Mouse (Mus musculus) heart, embryonic 15.5 days (tissue): Measurements from ENCODE around the gene Gm49395. TPM values are rescaled to one million over a fixed set of nuclear protein-coding genes. Genes with fewer than 3 reads are reported as not detected.

Source experiments
- ATAC-seq: fragments of 200-750 bp; cut with Nextera tagmentation; replicated peaks from 2 replicates; pipeline ENCODE4 v1.8.0; 2017; ENCODE audit warnings: low read depth, moderate TSS enrichment; ENCODE audit not compliant: insufficient number of reproducible peaks, insufficient read depth, low FRiP score
- H3K27ac ChIP-seq: fragments of 300-500 bp; sonication (generic); 2 replicates; pipeline ENCODE4 v1.5.1; 2015; ENCODE audit warnings: mild to moderate bottlenecking, inconsistent platforms
- H3K27me3 ChIP-seq: fragments of 300-500 bp; sonication (generic); 2 replicates; pipeline ENCODE4 v1.6.1; 2015; ENCODE audit warnings: inconsistent platforms
- H3K36me3 ChIP-seq: fragments of 300-500 bp; sonication (generic); 2 replicates; pipeline ENCODE4 v1.6.1; 2015; ENCODE audit warnings: mild to moderate bottlenecking, inconsistent platforms
- H3K4me1 ChIP-seq: fragments of 300-500 bp; sonication (generic); replicated peaks from 2 replicates; pipeline ENCODE4 v1.6.1; 2015; ENCODE audit warnings: inconsistent platforms
- H3K4me2 ChIP-seq: fragments of 300-500 bp; sonication (generic); 2 replicates; pipeline ENCODE4 v1.6.1; 2015; ENCODE audit warnings: inconsistent platforms, mild to moderate bottlenecking, moderate library complexity
- H3K4me3 ChIP-seq: fragments of 300-500 bp; sonication (generic); 2 replicates; pipeline ENCODE4 v1.5.1; 2015; ENCODE audit warnings: mild to moderate bottlenecking, inconsistent platforms
- H3K9ac ChIP-seq: fragments of 300-500 bp; sonication (generic); 2 replicates; pipeline ENCODE4 v1.6.1; 2015; ENCODE audit warnings: mild to moderate bottlenecking, inconsistent platforms
- H3K9me3 ChIP-seq: fragments of 300-500 bp; sonication (generic); replicated peaks from 2 replicates; pipeline ENCODE4 v1.6.1; 2016; ENCODE audit warnings: inconsistent platforms
- WGBS: fragments of 180-500 bp; shearing (Covaris S2); methylation state at CpG from one replicate; pipeline ENCODE4 v1.1.7; 2015; ENCODE audit warnings: mixed read lengths; 5-methylcytosine and 5-hydroxymethylcytosine counted together
- polyA plus RNA-seq: library from polyadenylated mRNA; unstranded; fragments of >200 nt; fragmentation: Nextera tagmentation; extraction: Ambion mirVana; gene quantifications from 2 replicates; pipeline ENCODE4 v1.2.1, GENCODE M21; 2015

Gene Gm49395
- polyA plus RNA-seq, 1 experiment from 2014 or later = 8.9 TPM

GRCm38 (mm10) chr13:115125130-115125529 is 23.4 kb upstream of the Gm49395 start:
- Histone ChIP-seq H3K4me3 (no peak overlapping the region), H3K4me2 (no peak overlapping the region), H3K27ac (no peak overlapping the region), H3K36me3 (no peaks in the 10 kb centered on the region), H3K4me1 (no peaks in the 10 kb centered on the region), H3K27me3 (no peaks in the 10 kb centered on the region), H3K9ac (no peak overlapping the region), H3K9me3 (no peaks in the 10 kb centered on the region)
- WGBS = 74% methylated on average over 4 of the region's 4 CpGs
- ATAC-seq = no peak

GRCm38 (mm10) chr13:115124521-115124920 is 22.8 kb upstream of the Gm49395 start:
- Histone ChIP-seq H3K4me2 (no peak overlapping the region), H3K9ac (no peak overlapping the region), H3K36me3 (no peaks in the 10 kb centered on the region), H3K27me3 (no peaks in the 10 kb centered on the region), H3K4me3 (no peak overlapping the region), H3K9me3 (no peaks in the 10 kb centered on the region), H3K4me1 (no peaks in the 10 kb centered on the region), H3K27ac (no peak overlapping the region)
- WGBS = 67% methylated on average over 1 of the region's 1 CpGs
- no peak for ATAC-seq

- H3K36me3 ChIP-seq = no peaks in the 10 kb centered on the region
- WGBS = 63% methylated on average over 5 of the region's 5 CpGs
- H3K4me3 ChIP-seq = no peak overlapping the region
- ATAC-seq = no peak
- no peak overlapping the region for H3K27ac ChIP-seq
- H3K27me3 ChIP-seq = no peaks in the 10 kb centered on the region
- H3K4me1 ChIP-seq = no peaks in the 10 kb centered on the region
- no peaks in the 10 kb centered on the region for H3K9me3 ChIP-seq
- H3K4me2 ChIP-seq = no peak overlapping the region
- no peak overlapping the region for H3K9ac ChIP-seq
Measured at GRCm38 (mm10) chr13:115118756-115119155, 17.0 kb upstream of the Gm49395 start.

- WGBS = 80% methylated on average over 3 of the region's 3 CpGs
- ATAC-seq = no peak
Measured at GRCm38 (mm10) chr13:115118195-115118594, 16.5 kb upstream of the Gm49395 start.

GRCm38 (mm10) chr13:115116930-115117621 is 15.4 kb upstream of the Gm49395 start:
- H3K9ac ChIP-seq = no peak overlapping the region
- H3K9me3 ChIP-seq = no peaks in the 10 kb centered on the region
- no peaks in the 10 kb centered on the region for H3K4me1 ChIP-seq
- no peak overlapping the region for H3K4me2 ChIP-seq
- 78% methylated on average over 3 of the region's 3 CpGs for WGBS
- ATAC-seq = no peak
- H3K27ac ChIP-seq = no peak overlapping the region
- H3K27me3 ChIP-seq = no peaks in the 10 kb centered on the region
- H3K36me3 ChIP-seq = no peaks in the 10 kb centered on the region
- H3K4me3 ChIP-seq = no peak overlapping the region

More at GRCm38 (mm10) chr13:115118195-115118594, 16.5 kb upstream of the Gm49395 start:
- H3K4me3 ChIP-seq = no peak overlapping the region
- H3K9me3 ChIP-seq = no peaks in the 10 kb centered on the region
- no peaks in the 10 kb centered on the region for H3K27me3 ChIP-seq
- no peaks in the 10 kb centered on the region for H3K4me1 ChIP-seq
- no peak overlapping the region for H3K4me2 ChIP-seq
- H3K36me3 ChIP-seq = no peaks in the 10 kb centered on the region
- H3K9ac ChIP-seq = no peak overlapping the region
- H3K27ac ChIP-seq = no peak overlapping the region

GRCm38 (mm10) chr13:115109628-115110027 is 7.9 kb upstream of the Gm49395 start:
- Histone ChIP-seq H3K27ac (no peak overlapping the region), H3K9me3 (no peaks in the 10 kb centered on the region), H3K36me3 (no peaks in the 10 kb centered on the region), H3K9ac (no peak overlapping the region), H3K4me3 (no peak overlapping the region), H3K4me1 (no peaks in the 10 kb centered on the region), H3K27me3 (no peaks in the 10 kb centered on the region), H3K4me2 (no peak overlapping the region)
- WGBS = 74% methylated on average over 4 of the region's 4 CpGs
- ATAC-seq = no peak

GRCm38 (mm10) chr13:115107436-115107835 is 5.7 kb upstream of the Gm49395 start:
- 74% methylated on average over 8 of the region's 8 CpGs for WGBS
- H3K27me3 ChIP-seq = no peaks in the 10 kb centered on the region
- peaks cover 3% of the 10 kb centered on the region; the same call in 1 of the 2 replicates for H3K4me1 ChIP-seq
- no peak overlapping the region for H3K4me3 ChIP-seq
- no peaks in the 10 kb centered on the region for H3K36me3 ChIP-seq
- H3K9ac ChIP-seq = no peak overlapping the region
- no peak for ATAC-seq
- H3K9me3 ChIP-seq = no peaks in the 10 kb centered on the region
- H3K4me2 ChIP-seq = no peak overlapping the region
- H3K27ac ChIP-seq = no peak overlapping the region

- Histone ChIP-seq H3K9ac (no peak overlapping the region), H3K9me3 (no peaks in the 10 kb centered on the region), H3K4me2 (no peak overlapping the region), H3K4me1 (peaks cover 3% of the 10 kb centered on the region; the same call in 1 of the 2 replicates), H3K27me3 (no peaks in the 10 kb centered on the region), H3K36me3 (no peaks in the 10 kb centered on the region), H3K27ac (no peak overlapping the region), H3K4me3 (no peak overlapping the region)
- 76% methylated on average over 10 of the region's 10 CpGs for whole genome bisulfite sequencing
- ATAC-seq = no peak
Measured at GRCm38 (mm10) chr13:115106183-115106582, 4.5 kb upstream of the Gm49395 start.

GRCm38 (mm10) chr13:115102754-115103153 is 1.0 kb upstream of the Gm49395 start:
- ATAC-seq = no peak
- H3K4me1 ChIP-seq = peaks cover 14% of the 10 kb centered on the region
- no peak overlapping the region for H3K4me3 ChIP-seq
- H3K27ac ChIP-seq = 0 out of 2 replicates have a peak overlapping the region, but pooled peaks have one; percentile 49
- H3K9me3 ChIP-seq = no peaks in the 10 kb centered on the region
- no peak overlapping the region for H3K9ac ChIP-seq
- H3K4me2 ChIP-seq = peak overlapping the region; percentile 21; the same call in 1 of the 2 replicates
- 91% methylated on average over 2 of the region's 2 CpGs for WGBS
- H3K36me3 ChIP-seq = no peaks in the 10 kb centered on the region
- H3K27me3 ChIP-seq = no peaks in the 10 kb centered on the region

GRCm38 (mm10) chr13:115100381-115101177 is 1.1 kb downstream of the Gm49395 start:
- Histone ChIP-seq H3K27ac (peak overlapping the region; percentile 95), H3K4me3 (peak overlapping the region; percentile 71), H3K9me3 (no peaks in the 10 kb centered on the region), H3K9ac (peak overlapping the region; percentile 77), H3K27me3 (no peaks in the 10 kb centered on the region), H3K4me2 (peak overlapping the region; percentile 79), H3K36me3 (no peaks in the 10 kb centered on the region), H3K4me1 (peaks cover 31% of the 10 kb centered on the region)
- ATAC-seq = no peak
- WGBS = 19% methylated on average over 11 of the region's 11 CpGs

GRCm38 (mm10) chr13:115099381-115099780 is 2.3 kb downstream of the Gm49395 start:
- Histone ChIP-seq H3K9ac (no peak overlapping the region), H3K27me3 (no peaks in the 10 kb centered on the region), H3K9me3 (no peaks in the 10 kb centered on the region), H3K4me3 (peak overlapping the region; percentile 71), H3K36me3 (no peaks in the 10 kb centered on the region), H3K27ac (no peak overlapping the region), H3K4me1 (peaks cover 35% of the 10 kb centered on the region), H3K4me2 (peak overlapping the region; percentile 79)
- 82% methylated on average over 9 of the region's 9 CpGs for WGBS
- ATAC-seq = no peak
